Mouse (Mus musculus): ENCODE measurements around the gene Scube1.

DNA sequence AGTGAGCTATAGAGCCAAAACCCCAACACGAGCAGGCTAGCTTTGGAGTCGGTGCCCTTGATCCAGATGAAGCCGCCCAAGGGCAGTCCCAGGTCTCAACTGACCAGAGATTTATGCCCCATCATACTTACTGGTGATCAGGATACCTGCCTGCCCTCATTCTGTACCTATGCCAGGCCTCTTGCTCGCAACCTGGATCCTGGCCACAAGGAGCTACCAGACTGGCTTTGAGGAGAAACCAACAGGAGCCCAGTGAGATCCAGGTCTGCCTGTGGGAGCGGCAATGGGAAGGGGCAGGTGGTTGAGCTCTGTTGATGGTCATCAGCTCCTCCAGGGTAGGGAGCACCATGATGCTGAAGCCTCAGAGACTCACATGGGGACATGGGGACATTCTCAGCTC is 12.5 kb downstream of the Scube1 start:
- TF ChIP-seq SMC3 (IDR thresholded peaks at IDR 0.05; ENCODE audit: low read depth, low read length) (no peak), USF2 (conservative IDR thresholded peaks at IDR 0.05; ENCODE audit: low read depth, low read length) (no peak), CTCF (conservative IDR thresholded peaks at IDR 0.05 in 1 of 2, IDR thresholded peaks at IDR 0.05 in 1 of 2; ENCODE audit: low read depth in 2 of 2, low read length in 2 of 2) (no peak), POLR2A (IDR thresholded peaks at IDR 0.05; ENCODE audit: low read depth, low read length) (no peak), TBP (conservative IDR thresholded peaks at IDR 0.05; ENCODE audit: low read depth, low read length) (no peak), UBTF (IDR thresholded peaks at IDR 0.05; ENCODE audit: low read depth, low read length) (no peak), NRF1 (IDR thresholded peaks at IDR 0.05; ENCODE audit: low read depth, low read length) (no peak), ZNF384 (IDR thresholded peaks at IDR 0.05; ENCODE audit: low read depth, low read length) (no peak), BHLHE40 (IDR thresholded peaks at IDR 0.05; ENCODE audit: low read depth, low read length) (no peak)

Data from CH12.LX (cell line).